Mouse (Mus musculus) kidney, adult 10 weeks (tissue): ENCODE results near the gene Hilpda. TPM values are rescaled to one million over a fixed set of nuclear protein-coding genes. Genes with fewer than 3 reads are reported as not detected.

Source experiments
- polyA plus RNA-seq: library from polyadenylated mRNA; stranded (reverse); fragments of 350-450 nt; fragmentation: Illumina TruSeq; extraction: RNeasy Lipid Tissue Mini Kit (QIAGEN cat#74804); gene quantifications from one replicate; pipeline ENCODE4 v1.2.3, GENCODE M21; 2014; ENCODE audit warnings: low read depth, low replicate concordance

Hilpda gene
- polyA plus RNA-seq, result 3.1 TPM

DNA sequence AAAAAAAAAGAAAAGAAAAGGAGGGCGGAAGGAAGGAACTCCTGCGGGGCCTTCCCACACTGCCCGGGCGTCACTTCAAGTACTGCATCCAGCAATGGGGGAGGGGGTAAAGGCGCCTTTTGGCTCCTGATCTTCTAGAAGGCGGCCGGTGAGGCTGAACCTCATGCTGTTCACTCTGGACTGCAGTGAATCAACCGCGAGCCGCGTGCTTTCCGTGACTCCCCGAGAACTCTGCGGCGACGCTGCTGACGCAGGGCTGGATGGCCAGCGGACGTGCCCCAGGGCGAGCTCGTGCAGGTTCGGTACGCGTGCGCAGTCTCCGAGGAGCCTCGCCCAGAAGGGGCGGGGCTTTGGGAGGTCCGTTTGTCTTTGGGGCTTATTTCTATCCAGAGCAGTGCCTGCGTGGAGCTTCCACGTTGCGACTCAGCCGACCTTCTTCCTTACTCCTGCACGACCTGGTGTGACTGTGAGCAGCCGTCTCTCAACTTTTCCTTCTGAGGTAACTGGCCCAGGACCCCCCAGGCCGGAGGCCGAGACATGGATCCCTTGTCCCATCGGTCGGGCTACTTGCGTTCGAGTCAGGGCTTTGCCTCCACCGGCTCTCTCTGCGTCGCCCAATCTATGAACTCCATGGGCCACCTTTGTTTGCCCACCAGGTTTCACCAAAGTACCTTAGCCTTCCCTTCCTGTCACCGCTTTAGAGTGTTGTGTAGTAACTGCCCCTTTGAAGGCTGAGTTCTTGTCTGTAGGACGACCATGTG lies at the start of gene Hilpda:
Gene Hilpda, plus strand, starts transcription at position 177 of the 761 bp plus-strand sequence.

DNA sequence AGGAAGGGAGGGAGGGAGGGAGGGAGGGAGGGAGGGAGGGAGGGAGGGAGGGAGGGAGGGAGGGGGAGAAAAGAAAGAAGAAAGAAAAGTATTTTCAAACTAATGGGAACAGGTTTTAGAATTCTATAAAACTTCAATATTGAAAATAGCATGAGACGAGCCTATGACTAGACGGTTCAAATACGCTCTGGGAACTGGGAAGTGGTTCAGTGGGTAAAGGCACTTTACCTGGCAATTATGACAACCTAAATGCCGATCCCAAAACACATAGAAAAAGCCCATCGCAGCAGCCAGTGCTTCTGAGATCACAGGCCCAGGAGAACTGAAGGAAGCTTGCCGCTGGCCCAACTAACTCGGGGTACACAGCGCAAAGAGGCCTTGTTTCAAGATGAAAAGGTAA lies 7.0 kb downstream of the Hilpda start, which contains the start of gene Fam71f2:
Gene Fam71f2, plus strand, starts transcription at position 301 of the 400 bp plus-strand sequence.

DNA sequence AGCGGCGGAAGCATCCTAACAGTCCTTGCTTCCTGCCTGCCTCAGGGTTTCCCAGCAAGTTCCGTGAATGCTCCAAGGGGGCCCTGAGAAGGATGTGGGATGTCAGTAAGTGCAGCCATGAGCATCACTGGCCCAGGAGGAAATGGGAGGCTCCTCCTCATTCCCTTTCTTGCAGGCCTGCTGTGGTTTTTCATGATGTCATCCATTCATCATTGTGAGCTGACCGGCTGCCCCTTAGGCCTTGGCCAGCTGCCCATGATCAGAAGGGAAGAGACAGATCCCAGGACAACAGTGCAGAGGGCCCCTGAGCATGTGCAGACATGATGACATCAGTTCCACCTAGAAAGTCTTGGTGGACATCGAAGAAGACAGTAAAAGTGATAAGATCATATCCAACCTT lies 46.6 kb downstream of the Hilpda start, which contains the start of gene Fam71f1:
Gene Fam71f1, plus strand, starts transcription at position 262 of the 400 bp plus-strand sequence.

Other genes with a start within 250 kb of the Hilpda start
- not detected for gene Lep, start 212.3 kb upstream of the Hilpda start, polyA plus RNA-seq
- gene Rbm28, start 107.5 kb upstream of the Hilpda start, polyA plus RNA-seq, result 28.4 TPM
- gene Prrt4, start 92.9 kb upstream of the Hilpda start, polyA plus RNA-seq, result not detected
- 2.3 TPM for gene Impdh1, start 56.1 kb upstream of the Hilpda start, polyA plus RNA-seq
- gene Fam71f2, start 7.1 kb downstream of the Hilpda start, polyA plus RNA-seq, result not detected
- not detected for gene Fam71f1, start 46.7 kb downstream of the Hilpda start, polyA plus RNA-seq
- gene Calu, start 75.6 kb downstream of the Hilpda start, polyA plus RNA-seq, result 197 TPM
- not detected for gene Opn1sw, start 116.0 kb downstream of the Hilpda start, polyA plus RNA-seq
- gene Ccdc136, start 123.8 kb downstream of the Hilpda start, polyA plus RNA-seq, result 0.24 TPM
- not detected for gene Flnc, start 160.8 kb downstream of the Hilpda start, polyA plus RNA-seq
- 73.7 TPM for gene Atp6v1f, start 195.2 kb downstream of the Hilpda start, polyA plus RNA-seq
- not detected for gene Atp6v1fnb, start 198.9 kb downstream of the Hilpda start, polyA plus RNA-seq
- gene Kcp, start 235.5 kb downstream of the Hilpda start, polyA plus RNA-seq, result 0.44 TPM